Comparison of ENCODE assay signal across 20 mouse cellular contexts in the genomic region with DNA sequence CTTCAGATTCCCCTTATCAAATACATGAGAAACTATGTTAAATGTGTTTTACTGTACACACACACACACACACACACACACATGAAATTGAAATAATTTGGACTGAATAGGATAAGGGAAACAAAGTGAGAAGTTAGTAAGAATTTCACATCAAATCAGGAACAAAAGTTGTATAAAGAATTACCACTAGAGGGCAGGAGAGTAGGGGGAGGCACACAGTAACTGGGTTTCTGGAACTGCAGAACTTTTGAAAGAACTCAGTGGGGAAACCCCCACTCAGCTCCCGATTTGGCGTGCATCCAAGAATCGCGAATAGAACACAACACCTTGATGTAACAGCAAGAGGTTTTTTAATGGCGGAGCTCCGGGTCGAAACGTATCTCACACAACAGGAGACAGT. TPM values are rescaled to one million over a fixed set of nuclear protein-coding genes. Genes with fewer than 3 reads are reported as not detected.
DNase-seq lines count a peak whose midpoint lies in the region; ATAC-seq and TF ChIP-seq lines count a peak whose summit lies in the region.
"Had no signal": no experiment of that assay in that cellular context is flagged by ENCODE, and none has a peak within 500 bp of the region (broad histone marks: within the 10 kb centered on the region; RNA-seq: fewer than 3 reads in every experiment).

No protein-coding gene starts in this region.

- TF ChIP-seq EP300 in MEL (IDR thresholded peaks at IDR 0.05; ENCODE audit: low read depth in 1 of 2, low read length in 2 of 2) = no peak

- H3K9ac ChIP-seq in MEL (ENCODE audit: control insufficient read depth, low read depth, low read length, poor library complexity, severe bottlenecking) = no peak overlapping the region
- H3K9ac ChIP-seq in forebrain, embryonic 13.5 days = no peak overlapping the region
- no peak overlapping the region for H3K9ac ChIP-seq in midbrain, embryonic 16.5 days (ENCODE audit: low read depth, low read length)
- H3K9ac ChIP-seq: forebrain, embryonic 12.5 days; hindbrain, embryonic 15.5 days; lung, embryonic 14.5 days; neural tube, embryonic 15.5 days had no signal

- TF ChIP-seq CTCF in layer of hippocampus, adult 2 months (conservative IDR thresholded peaks at IDR 0.05) = peak; percentile 56
- TF ChIP-seq CTCF in MEL (IDR thresholded peaks at IDR 0.05 in 2 of 3, conservative IDR thresholded peaks at IDR 0.05 in 1 of 3; ENCODE audit: control insufficient read depth in 1 of 3, insufficient read depth in 1 of 3, low read depth in 2 of 3, low read length in 3 of 3, poor library complexity in 1 of 3, severe bottlenecking in 1 of 3) = peak in 1 of 3 experiments; percentile 20; a peak in 1 of 6 replicates

- H3K9me3 ChIP-seq in MEL (replicated peaks; ENCODE audit: insufficient read depth, low read length) = no peaks in the 10 kb centered on the region
- no peaks in the 10 kb centered on the region for H3K9me3 ChIP-seq in forebrain, embryonic 13.5 days (replicated peaks)
- H3K9me3 ChIP-seq in midbrain, embryonic 16.5 days (replicated peaks; ENCODE audit: control insufficient read depth, low read length, poor library complexity, severe bottlenecking) = no peaks in the 10 kb centered on the region
- H3K9me3 ChIP-seq: forebrain, embryonic 12.5 days; hindbrain, embryonic 15.5 days; neural tube, embryonic 15.5 days had no signal

- H3K27ac ChIP-seq in layer of hippocampus, adult 2 months = no peak overlapping the region
- H3K27ac ChIP-seq in MEL (ENCODE audit: control insufficient read depth, low read depth, low read length) = no peak overlapping the region
- H3K27ac ChIP-seq in forebrain, embryonic 13.5 days = no peak overlapping the region
- no peak overlapping the region for H3K27ac ChIP-seq in midbrain, embryonic 16.5 days (ENCODE audit: low read length)
- H3K27ac ChIP-seq: forebrain, embryonic 12.5 days; hindbrain, embryonic 15.5 days; neural tube, embryonic 15.5 days had no signal

- peak; percentile 30; the same call in 1 of the 2 replicates for ATAC-seq in granulocyte monocyte progenitor cell, adult 5-6 weeks (replicated peaks; ENCODE audit: poor library complexity, severe bottlenecking)
- no peak for ATAC-seq in forebrain, embryonic 13.5 days
- no peak for ATAC-seq in midbrain, embryonic 16.5 days

- WGBS in forebrain, embryonic 13.5 days = 90% methylated on average over 8 of the region's 8 CpGs
- 93% methylated on average over 8 of the region's 8 CpGs for WGBS in midbrain, embryonic 16.5 days

- H3K4me3 ChIP-seq in layer of hippocampus, adult 2 months = no peak overlapping the region
- no peak overlapping the region for H3K4me3 ChIP-seq in MEL (ENCODE audit: control insufficient read depth in 1 of 2, insufficient read depth in 1 of 2, low read depth in 2 of 2, low read length in 2 of 2)
- H3K4me3 ChIP-seq in forebrain, embryonic 13.5 days = no peak overlapping the region
- H3K4me3 ChIP-seq in midbrain, embryonic 16.5 days (ENCODE audit: low read depth, low read length) = no peak overlapping the region
- H3K4me3 ChIP-seq: forebrain, embryonic 12.5 days; hindbrain, embryonic 15.5 days; neural tube, embryonic 15.5 days had no signal

- H3K4me2 ChIP-seq in forebrain, embryonic 13.5 days = no peak overlapping the region
- no peak overlapping the region for H3K4me2 ChIP-seq in midbrain, embryonic 16.5 days (ENCODE audit: low read length)
- H3K4me2 ChIP-seq: forebrain, embryonic 12.5 days; hindbrain, embryonic 15.5 days; lung, embryonic 14.5 days; neural tube, embryonic 15.5 days had no signal

- no peak for TF ChIP-seq RAD21 in MEL (IDR thresholded peaks at IDR 0.05; ENCODE audit: low read depth, low read length)

- DNase-seq in layer of hippocampus, adult 2 months (ENCODE audit: low spot score in 2 of 2) = no peak
- DNase-seq in layer of hippocampus, postnatal 36 days = no peak
- DNase-seq in A20 (ENCODE audit: low read depth, low spot score) (peak; percentile 53), MEL (ENCODE audit: low read depth, low spot score) (peak; percentile 12), adipocyte (ENCODE audit: low spot score) (no peak)
- DNase-seq: cerebellum, adult 2 months; heart, adult 11 months; kidney, adult 2 months; lung, embryonic 14.5 days; retina, postnatal 1 day; thymus, postnatal 25 days had no signal

- H3K36me3 ChIP-seq in MEL (ENCODE audit: control insufficient read depth in 1 of 2, insufficient read depth in 2 of 2, low read length in 2 of 2) = no peaks in the 10 kb centered on the region
- no peaks in the 10 kb centered on the region for H3K36me3 ChIP-seq in forebrain, embryonic 13.5 days (ENCODE audit: poor library complexity, severe bottlenecking)
- no peaks in the 10 kb centered on the region for H3K36me3 ChIP-seq in midbrain, embryonic 16.5 days (ENCODE audit: control insufficient read depth, insufficient read depth, low read length)
- H3K36me3 ChIP-seq: forebrain, embryonic 12.5 days; hindbrain, embryonic 15.5 days; neural tube, embryonic 15.5 days had no signal

- TF ChIP-seq POLR2A in MEL (IDR thresholded peaks at IDR 0.05; ENCODE audit: control insufficient read depth in 1 of 2, insufficient read depth in 1 of 2, low read depth in 1 of 2, low read length in 2 of 2, poor library complexity in 1 of 2) = no peak

- no peaks in the 10 kb centered on the region for H3K4me1 ChIP-seq in MEL (ENCODE audit: control insufficient read depth in 1 of 2, insufficient read depth in 2 of 2, low read length in 2 of 2)
- no peaks in the 10 kb centered on the region for H3K4me1 ChIP-seq in forebrain, embryonic 13.5 days
- H3K4me1 ChIP-seq in midbrain, embryonic 16.5 days (ENCODE audit: control insufficient read depth, insufficient read depth, low read length) = no peaks in the 10 kb centered on the region
- H3K4me1 ChIP-seq: forebrain, embryonic 12.5 days; hindbrain, embryonic 15.5 days; neural tube, embryonic 15.5 days had no signal

- no peaks in the 10 kb centered on the region for H3K27me3 ChIP-seq in MEL (ENCODE audit: control insufficient read depth in 1 of 2, insufficient read depth in 2 of 2, low read length in 2 of 2)
- no peaks in the 10 kb centered on the region for H3K27me3 ChIP-seq in forebrain, embryonic 13.5 days
- H3K27me3 ChIP-seq in midbrain, embryonic 16.5 days (ENCODE audit: control insufficient read depth, insufficient read depth, low read depth, low read length) = no peaks in the 10 kb centered on the region
- H3K27me3 ChIP-seq: forebrain, embryonic 12.5 days; hindbrain, embryonic 15.5 days; neural tube, embryonic 15.5 days had no signal

- no peaks in the 10 kb centered on the region for H3K79me2 ChIP-seq in MEL (ENCODE audit: control insufficient read depth, insufficient read depth, low read length, poor library complexity)

TF ChIP-seq in MEL, 35 proteins besides CTCF, POLR2A, EP300 and RAD21:
- TF ChIP-seq MEF2A (IDR thresholded peaks at IDR 0.05; ENCODE audit: extremely low read depth, insufficient replicate concordance, low read depth, low read length, poor library complexity, severe bottlenecking) (no peak), MYB (IDR thresholded peaks at IDR 0.05; ENCODE audit: low read depth, low read length) (no peak), ZC3H11A (IDR thresholded peaks at IDR 0.05; ENCODE audit: low read depth, low read length) (no peak), SIN3A (IDR thresholded peaks at IDR 0.05; ENCODE audit: low read length) (no peak), GABPA (IDR thresholded peaks at IDR 0.05; ENCODE audit: low read depth, low read length) (no peak), NELFE (IDR thresholded peaks at IDR 0.05; ENCODE audit: low read depth, low read length) (no peak), MYC (IDR thresholded peaks at IDR 0.05; ENCODE audit: low read depth, low read length) (no peak), USF1 (IDR thresholded peaks at IDR 0.05; ENCODE audit: low read depth, low read length) (no peak), JUND (IDR thresholded peaks at IDR 0.05; ENCODE audit: low read depth, low read length) (no peak), RCOR1 (IDR thresholded peaks at IDR 0.05; ENCODE audit: low read depth, low read length) (no peak)

RNA-seq across cellular contexts. Expression of a gene that starts 43.3 kb away (rescaled TPM):
- total RNA-seq in layer of hippocampus, adult 2 months (2021) = 10 to 100 TPM; 25.7 to 29.9 TPM
- 10 to 100 TPM; 28.6 to 33.3 TPM for total RNA-seq in layer of hippocampus, postnatal 36 days (2021)
- total RNA-seq in MEL (2012; rRNA removed) = 0.62 and 1.7 TPM in 2 replicates
- under 1 TPM in 1 of 2 experiments, not detected in 1; 0.43 TPM for polyA plus RNA-seq in MEL (2012; ENCODE audit: insufficient read depth in 1 of 2, insufficient read length in 2 of 2, low read depth in 1 of 2, low replicate concordance in 2 of 2, missing spikeins in 1 of 2)
- 367 and 442 TPM in 2 replicates for total RNA-seq in granulocyte monocyte progenitor cell, adult 5-6 weeks (2014; fragmentation: Nextera tagmentation)
- total RNA-seq in granulocyte monocyte progenitor cell, adult 5-6 weeks (2017) = 642 and 682 TPM in 2 replicates
- 12.6 and 15.6 TPM in 2 replicates for polyA plus RNA-seq in forebrain, embryonic 13.5 days (2015; fragmentation: Nextera tagmentation; extraction: Ambion mirVana)
- polyA plus RNA-seq in midbrain, embryonic 16.5 days (2015; fragmentation: Nextera tagmentation; extraction: Ambion mirVana) = 12.1 and 13.8 TPM in 2 replicates

RNA-seq across cellular contexts. Expression of a gene that starts 55.8 kb away (rescaled TPM):
- total RNA-seq in layer of hippocampus, adult 2 months (2021) = 1 to 10 TPM; 1.6 to 1.9 TPM
- 1 to 10 TPM; 1.4 to 2.0 TPM for total RNA-seq in layer of hippocampus, postnatal 36 days (2021)
- total RNA-seq in MEL (2012; rRNA removed) = not detected in 2 replicates
- not detected for polyA plus RNA-seq in MEL (2012; ENCODE audit: insufficient read depth in 1 of 2, insufficient read length in 2 of 2, low read depth in 1 of 2, low replicate concordance in 2 of 2, missing spikeins in 1 of 2)
- total RNA-seq in granulocyte monocyte progenitor cell, adult 5-6 weeks (2014; fragmentation: Nextera tagmentation) = not detected in 2 replicates
- 0.17 and 0.82 TPM in 2 replicates for total RNA-seq in granulocyte monocyte progenitor cell, adult 5-6 weeks (2017)
- polyA plus RNA-seq in forebrain, embryonic 13.5 days (2015; fragmentation: Nextera tagmentation; extraction: Ambion mirVana) = 0.59 and 0.64 TPM in 2 replicates
- 0.57 and 0.68 TPM in 2 replicates for polyA plus RNA-seq in midbrain, embryonic 16.5 days (2015; fragmentation: Nextera tagmentation; extraction: Ambion mirVana)
- total RNA-seq: megakaryocyte-erythroid progenitor cell, adult 5-6 weeks had no signal
- polyA plus RNA-seq: heart, postnatal 0 days; kidney, adult 2 months; lung, embryonic 14.5 days; small intestine, adult 2 months had no signal

Comparison
In these comparisons a context has a peak if more than half of its experiments do, and no peak if none do; other contexts are left out.
1. DNase-seq: peak in A20 (single experiment) and MEL (single experiment); none in layer of hippocampus, adult 2 months (0 of 2), layer of hippocampus, postnatal 36 days (0 of 2) and adipocyte (single experiment).
2. RNA of a gene that starts 43.3 kb away (total RNA-seq): 367 to 682 TPM in granulocyte monocyte progenitor cell, adult 5-6 weeks; 28.6 to 33.3 TPM in layer of hippocampus, postnatal 36 days, 25.7 to 29.9 TPM in layer of hippocampus, adult 2 months and 0.62 to 1.7 TPM in MEL; every median in the first group is over 10 times any median in the second.